Mouse (Mus musculus) right cerebral cortex, postnatal 4 days (tissue): ENCODE results near the gene Gast.
"Not testable (repeated sequence)": the region's sequence is repeated elsewhere in the genome, so short reads cannot be mapped to it uniquely, and the experiment has no call there.

Source experiments
- DNase-seq: peaks from one replicate; pipeline ENCODE4 v3.0.0-alpha.2; 2022

Gene Gast

DNA sequence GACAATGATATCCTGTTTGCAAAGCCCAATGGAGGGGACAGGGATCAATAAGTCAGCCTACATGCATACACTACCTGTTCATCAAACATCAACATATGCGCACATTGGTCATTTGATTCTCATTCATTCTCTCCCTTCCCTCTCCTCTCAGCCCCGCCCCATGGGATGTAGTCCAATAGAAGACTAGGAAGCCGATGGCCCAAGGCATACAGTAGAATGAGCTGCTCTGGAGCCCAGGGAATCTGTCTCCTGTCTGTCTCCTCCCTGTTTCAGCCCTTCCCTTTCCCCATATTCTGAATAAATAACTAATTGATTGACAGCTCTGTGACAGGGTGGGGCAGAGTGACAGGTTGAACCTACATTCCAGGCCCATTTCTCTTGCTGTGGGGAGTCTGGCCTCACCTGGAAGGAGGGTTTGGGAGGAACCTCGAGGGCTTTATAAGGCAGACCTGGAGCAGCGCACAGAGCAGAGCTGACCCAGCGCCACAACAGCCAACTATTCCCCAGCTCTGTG lies at the start of gene Gast:
Gast (plus strand) TSS at position 464 of the 514 bp plus-strand sequence.
- DNase-seq, result no peak

DNA sequence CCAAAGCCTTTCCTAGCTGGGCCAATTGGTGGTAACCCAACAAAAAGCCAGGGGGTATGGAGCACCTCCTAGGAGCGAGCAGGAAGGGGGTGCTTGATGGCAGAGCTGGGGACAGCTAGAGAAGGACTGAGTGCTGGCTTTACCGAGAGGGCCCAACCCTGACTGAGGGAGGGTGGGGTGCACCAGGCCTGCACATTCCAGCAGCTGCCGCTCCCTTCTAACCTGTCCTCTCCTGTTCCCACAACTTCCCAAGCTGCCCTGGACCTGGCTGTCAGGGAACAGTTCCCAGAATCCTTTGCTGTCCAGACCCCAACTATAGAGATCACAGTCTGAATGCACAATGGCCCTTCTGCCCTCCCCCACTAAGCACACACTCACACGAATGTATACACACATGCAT lies 49.2 kb upstream of the Gast start:
- DNase-seq, result no peak

DNA sequence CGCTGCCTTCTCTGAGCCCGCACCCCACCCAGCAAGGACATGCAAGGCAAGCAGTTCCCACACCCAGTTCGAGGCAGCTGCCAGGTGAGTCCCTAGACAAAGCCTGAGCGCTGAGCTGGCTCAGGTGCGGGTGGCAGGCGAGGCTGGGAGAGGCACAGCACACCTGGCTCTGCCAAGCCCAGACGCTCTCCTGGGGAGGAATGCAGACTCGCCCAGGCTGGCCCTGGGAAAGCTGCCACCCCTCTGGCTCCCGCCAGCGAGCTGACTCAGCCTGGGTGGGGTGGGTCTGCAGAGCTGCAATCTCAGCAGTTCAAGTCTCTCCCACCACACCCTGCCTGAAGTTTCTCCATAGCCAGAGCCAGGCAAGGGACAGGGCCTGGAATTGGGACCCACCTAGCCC lies 47.2 kb upstream of the Gast start:
- DNase-seq, result no peak

DNA sequence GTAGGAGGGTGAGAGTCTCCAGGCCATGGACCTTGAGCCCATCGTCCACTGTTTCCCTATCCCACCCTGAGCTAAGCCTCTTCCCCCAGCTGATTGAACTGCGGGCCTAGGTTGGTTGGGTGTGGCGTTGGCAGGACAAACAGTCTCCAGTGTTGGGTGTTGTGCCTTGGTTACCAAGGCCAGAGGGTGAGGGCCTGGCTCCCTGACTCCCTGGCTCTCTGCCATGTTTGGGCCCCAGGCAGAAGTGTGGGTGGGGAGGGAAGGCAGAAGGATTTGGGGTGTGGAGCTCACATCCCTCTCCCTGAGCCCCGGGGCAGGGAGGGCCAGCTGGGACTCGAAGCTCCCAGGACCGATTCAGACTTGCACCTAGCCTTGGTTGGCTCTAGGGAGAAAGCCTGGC lies 45.3 kb upstream of the Gast start:
- DNase-seq, result no peak

DNA sequence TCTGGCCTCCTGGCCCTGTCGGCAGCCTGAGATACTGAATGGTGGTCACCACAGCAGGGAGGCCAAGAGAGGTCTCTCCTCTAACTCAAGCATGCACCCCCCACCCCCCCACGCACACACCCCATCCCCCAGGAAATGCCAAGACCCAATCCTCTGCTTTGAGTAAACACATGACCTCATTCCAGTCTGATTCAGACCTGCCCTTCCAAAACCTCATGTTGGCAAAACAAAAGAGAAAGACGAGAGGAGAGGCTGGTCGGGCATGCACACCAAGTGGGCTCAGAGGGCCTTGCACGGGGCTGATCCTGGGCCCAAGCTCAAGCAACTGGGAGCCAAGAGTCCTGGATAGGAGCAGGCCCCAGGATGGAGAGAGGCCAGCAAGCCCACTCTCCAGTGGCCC lies 44.0 kb upstream of the Gast start:
- DNase-seq, result no peak

DNA sequence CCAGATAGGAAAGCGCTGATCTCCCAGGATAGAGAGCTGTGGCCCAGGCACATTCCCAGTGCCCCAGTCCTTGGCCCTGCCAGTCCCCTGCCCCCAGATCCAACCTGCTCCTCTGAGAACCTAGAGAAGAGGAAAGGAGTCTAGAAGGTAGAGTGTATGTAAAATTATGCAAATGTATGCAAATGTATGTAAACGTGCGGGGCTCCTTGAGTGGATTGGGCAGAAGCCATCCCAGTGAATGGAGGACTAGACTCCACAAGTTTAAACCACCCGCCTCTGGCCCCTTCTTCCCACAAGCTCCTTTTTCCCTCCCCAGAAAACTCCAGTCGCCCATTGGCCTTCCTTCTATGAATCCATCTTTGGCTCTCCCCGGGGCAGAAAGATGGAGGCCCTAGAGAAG lies 41.3 kb upstream of the Gast start:
- DNase-seq, result no peak

DNA sequence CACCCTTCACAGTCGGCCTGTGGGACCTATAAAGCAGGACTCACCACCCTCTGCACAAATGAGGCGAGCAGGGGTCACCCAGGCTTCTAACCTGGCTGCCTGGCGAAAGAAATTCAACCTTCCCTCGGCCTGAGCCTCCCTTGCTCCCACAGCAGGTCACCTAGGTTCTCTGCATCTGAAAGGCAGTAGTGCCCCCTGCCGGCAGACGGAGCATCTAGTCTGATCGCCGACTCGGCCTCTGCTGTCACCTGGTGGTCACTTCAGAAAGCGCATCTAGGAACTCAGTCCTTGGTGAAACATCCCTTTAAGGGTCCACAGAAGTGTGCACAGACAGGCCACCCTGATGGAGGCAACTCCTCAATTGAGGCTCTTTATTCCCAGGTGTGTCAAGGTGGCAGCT lies 38.9 kb upstream of the Gast start:
- peak; percentile 96 for DNase-seq

DNA sequence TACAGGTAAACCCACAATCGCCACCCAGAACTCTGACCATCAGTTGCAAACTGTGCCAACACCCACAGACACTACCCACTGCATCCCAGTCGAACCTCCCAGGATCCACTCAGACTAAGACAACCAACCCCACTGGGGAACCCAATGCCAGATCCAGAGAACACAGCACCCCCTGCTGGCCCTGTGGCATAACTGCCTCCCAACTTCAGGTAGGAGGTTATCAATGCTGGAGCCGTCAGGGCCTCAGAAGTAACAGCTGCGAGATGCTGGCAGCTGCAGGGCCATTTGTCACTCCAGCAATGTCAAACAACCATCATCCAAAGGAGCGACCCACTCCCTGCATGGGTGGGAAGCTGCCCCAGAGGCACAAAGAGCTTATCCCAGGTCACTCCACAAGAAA lies 36.4 kb upstream of the Gast start:
- DNase-seq, result peak; percentile 23

DNA sequence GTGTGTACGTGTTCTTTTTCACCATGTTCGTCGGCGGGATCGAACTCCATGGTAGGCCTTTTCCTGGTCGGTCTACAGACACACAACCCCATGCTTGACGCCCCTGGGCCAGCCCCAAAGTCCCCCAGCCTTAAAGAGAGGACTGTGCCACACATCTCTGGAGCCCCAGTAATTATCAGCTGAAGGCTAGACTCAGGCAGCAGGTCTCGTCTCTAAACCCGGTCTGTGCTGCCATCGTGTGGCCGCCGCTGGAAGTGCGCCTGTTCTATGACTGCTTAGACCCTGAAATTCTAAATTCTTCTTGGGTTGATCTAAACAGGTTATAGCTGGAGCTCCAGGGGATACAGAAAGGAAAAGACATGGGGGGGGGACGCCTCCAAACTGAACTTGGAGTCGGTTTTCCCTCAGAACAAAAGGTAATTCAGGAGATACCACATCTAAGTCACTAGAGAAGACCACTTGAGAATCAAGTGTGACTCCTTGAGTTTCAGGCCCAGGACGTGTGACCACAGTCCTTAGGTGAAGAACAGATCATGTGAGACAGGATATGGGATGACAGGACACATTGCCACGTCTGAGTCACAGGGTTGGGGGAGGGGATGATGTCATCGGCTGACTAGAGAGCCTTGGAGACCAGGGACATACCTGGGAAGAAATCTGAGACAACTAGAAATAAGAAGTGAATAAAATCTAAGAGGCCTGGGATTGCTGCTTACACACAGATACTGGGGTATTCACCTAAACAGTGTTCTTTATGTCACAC lies 35.8 kb upstream of the Gast start:
- DNase-seq, result peak; percentile 95

DNA sequence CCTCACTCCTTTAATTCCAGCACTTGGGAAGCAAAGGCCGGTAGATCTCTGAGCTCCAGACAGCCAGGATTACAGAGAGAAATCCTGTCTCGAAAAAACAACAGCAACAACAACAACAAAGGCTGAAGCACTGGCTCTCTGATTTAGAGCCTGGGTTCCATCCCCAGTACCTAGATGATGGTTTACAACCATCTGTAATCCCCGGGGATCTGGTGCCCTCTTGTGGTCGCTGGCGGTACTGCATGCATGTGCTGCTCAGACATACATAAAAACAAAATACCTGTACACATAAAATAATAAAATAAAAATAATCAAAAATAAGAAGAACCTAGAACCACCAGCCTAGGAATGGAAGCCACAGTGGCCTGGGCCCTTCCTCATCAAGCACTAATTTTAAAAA lies 33.9 kb upstream of the Gast start:
- DNase-seq, result peak; percentile 75

DNA sequence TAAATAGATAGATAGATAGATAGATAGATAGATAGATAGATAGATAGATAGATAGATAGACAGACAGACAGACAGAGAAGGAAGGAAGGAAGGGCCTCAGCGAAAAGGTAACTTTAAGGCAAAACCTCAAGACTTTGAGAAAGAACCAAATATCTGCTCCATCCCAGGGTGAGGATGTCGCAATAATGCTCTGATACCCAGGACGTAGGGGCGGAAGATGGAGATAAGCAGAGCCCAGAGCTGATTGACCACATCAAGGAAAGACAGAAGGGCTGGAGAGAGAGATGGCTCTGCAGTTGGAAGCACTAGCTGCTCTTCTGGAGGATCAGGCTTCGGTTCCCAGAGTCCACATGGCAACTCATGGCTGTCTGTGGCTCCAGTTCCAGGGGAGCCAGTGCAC lies 32.9 kb upstream of the Gast start:
- DNase-seq, result no peak

DNA sequence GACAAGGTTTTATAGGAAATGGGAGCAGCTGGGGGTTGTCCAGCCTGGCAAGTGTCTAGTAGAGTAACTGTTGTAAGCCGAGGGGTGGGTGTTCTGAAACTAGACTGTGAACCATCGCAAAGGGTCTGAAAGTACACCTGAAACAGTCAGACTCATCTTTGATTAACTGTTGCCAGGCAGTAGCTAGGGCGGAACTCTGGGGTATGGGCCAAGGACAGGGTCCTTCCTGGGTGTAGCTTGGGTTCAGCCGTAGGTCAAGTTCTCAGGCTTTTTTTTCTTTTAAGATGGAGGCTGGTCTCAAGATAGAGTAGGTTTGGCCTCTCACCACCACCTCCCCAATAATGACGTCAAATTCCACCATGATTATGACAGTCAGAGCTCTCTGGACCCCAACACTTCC lies 26.3 kb upstream of the Gast start:
- no peak for DNase-seq

DNA sequence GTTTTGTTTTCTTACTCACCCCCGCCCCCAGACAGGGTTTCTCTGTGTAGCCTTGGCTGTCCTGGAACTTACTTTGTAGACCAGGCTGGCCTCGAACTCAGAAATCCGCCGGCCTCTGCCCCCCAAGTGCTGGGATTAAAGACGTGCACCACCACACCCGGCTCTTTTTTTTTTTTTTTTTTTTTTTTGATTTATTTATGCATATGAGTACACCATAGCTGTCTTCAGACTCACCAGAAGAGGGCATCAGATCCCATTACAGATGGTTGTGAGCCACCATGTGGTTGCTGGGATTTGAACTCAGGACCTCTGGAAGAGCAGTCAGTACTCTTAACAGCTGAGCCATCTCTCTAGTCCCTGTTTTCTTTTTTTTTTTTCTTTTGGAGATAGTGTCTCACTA lies 25.5 kb upstream of the Gast start:
- not testable (repeated sequence) for DNase-seq

DNA sequence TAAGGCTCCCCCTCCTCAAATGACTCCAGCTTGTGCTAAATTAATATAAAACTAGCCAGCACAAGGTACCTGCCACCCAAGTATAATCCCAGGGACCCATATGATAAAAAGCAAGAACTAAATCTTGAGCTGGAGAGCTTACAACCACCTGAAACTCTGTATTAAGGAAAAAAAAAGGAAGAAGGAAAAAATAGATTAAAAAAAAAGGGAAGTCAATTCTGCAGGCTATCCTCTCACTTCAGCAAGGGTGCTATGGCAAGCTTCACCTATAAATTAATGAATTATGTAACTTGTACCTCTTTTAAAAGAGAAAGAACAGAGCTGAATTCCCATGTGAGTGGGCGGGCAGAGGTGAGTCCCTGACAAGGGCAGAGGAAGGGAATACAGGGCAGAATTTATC lies 22.6 kb upstream of the Gast start:
- no peak for DNase-seq

DNA sequence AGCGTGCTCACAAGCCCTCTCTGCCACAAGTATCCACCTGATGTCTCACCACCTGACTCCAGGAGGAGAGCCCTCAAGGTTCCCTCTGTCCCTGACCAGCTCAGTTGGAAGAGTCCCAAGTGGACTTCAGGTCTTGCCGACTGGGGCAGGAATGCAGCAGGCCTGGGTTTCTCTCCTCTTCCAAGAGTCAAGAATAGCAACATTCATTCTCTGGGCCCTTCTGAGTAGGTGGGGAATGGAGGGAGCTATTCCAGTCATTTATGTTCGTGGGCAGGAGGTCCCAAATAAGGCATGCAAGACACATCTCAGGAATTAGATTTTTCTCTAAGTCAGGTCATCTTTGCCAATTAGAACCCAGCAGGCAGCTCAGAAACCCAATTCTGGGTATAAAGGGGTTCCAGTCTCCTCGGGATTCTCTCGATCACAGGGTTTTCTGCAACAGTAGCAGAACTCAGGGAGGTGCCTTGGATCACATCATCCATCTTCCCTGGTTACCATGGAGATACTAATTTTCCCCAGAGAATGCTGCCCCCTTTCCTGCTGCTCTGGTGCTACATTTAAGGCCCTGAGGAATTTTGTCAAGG lies 22.0 kb upstream of the Gast start:
- DNase-seq, result no peak

DNA sequence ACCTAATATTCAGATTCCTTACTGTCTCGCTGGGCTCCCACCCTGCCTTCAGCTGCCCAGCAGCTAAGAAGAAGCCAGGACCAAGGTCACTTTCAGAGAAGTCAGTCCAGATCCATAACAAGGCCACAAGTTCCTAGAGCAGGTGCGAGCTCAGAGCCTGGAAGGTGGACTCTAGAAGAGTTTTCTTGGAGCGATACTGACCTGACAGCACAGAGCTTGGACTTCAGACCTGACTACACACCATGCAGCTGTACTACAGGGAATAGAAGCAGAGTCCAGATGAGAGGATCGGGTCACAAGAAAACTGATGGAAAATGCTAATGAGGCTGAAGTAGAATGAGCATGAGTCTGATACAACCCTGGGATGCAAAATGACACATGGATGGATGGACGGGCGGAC lies 20.8 kb upstream of the Gast start:
- no peak for DNase-seq

DNA sequence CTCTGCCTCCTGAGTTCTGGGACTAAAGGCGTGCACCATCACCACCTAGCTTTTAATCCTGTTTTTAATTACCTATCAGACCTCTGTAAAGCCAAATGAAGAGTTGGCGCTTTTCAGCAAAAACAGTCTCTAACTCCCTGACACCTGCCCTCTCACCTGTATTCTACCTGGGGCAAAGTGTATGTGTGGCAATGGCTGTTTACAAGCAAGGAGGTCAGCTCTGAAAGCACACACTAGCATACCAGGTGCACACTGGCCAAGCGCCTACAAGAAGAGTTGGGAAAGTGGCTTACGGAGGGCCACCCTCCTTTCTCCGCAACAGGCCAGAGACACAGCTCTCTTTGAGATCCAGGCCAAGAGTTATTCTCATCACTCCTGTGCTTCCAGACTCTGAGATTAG lies 18.8 kb upstream of the Gast start:
- DNase-seq, result no peak

DNA sequence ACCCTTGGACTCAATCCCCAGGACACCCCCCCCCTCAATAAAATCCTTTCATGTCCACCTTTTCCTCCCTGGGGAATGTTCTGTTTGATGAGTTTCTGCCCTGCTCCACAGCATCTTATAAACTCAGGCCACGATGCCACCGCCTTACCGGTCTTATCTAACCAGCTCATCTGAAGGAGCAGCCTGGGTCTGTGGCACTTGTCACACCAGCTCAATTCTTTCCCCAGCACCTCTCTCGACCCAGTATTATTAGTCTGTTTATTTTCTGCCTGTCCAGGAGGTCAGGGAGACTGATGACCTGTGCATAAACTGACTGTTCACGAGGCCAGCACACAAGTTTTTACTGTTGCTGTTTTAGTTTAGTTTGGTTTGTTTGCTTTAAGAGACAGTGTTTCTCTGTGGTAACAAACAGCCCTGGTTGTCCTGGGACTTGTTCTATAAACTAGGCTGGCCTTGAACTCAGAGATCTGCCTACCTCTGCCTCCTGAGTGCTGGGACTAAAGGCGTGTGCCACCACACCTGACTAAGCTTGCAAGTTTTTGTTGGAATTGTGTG lies 16.3 kb upstream of the Gast start:
- no peak for DNase-seq

DNA sequence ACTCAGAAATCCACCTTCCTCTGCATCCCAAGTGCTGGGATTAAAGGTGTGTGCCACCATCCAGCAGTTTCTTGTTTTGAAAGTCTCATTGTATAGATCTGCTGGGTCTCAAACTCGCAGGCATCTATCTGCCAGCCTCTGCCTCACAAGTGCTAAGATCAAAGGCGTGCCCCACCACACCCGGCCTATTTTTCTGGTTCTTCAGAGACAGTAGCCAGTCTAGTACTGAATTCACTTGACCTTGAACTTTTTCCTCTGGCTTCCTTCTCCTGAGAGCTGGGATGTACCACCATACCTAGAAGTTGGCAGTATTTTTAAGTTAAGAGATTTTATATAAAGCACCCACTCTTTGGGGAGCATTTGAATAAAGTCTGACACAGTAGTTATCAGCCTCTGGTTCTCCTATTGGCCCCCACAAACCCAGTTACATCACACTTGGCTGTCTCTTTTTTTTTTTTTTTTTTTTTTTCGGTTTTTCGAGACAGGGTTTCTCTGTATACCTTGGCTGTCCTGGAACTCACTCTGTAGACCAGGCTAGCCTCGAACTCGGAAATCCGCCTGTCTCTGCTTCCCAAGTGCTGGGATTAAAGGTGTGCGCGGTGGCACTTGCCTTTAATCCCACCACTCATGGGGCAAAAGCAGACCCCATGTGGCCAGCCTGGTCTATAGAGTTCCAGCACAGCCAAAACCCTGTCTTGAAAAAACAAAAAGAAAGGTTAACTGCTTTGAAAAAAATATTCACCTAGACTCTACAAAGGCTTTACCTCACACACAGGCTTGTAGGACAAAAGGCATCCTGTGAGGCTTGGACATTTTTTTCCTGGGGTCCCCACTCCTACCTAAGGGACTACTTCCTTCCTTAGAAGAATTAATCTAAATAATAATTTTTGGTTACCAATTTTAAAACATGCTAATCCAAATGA lies 15.4 kb upstream of the Gast start:
- DNase-seq, result no peak

DNA sequence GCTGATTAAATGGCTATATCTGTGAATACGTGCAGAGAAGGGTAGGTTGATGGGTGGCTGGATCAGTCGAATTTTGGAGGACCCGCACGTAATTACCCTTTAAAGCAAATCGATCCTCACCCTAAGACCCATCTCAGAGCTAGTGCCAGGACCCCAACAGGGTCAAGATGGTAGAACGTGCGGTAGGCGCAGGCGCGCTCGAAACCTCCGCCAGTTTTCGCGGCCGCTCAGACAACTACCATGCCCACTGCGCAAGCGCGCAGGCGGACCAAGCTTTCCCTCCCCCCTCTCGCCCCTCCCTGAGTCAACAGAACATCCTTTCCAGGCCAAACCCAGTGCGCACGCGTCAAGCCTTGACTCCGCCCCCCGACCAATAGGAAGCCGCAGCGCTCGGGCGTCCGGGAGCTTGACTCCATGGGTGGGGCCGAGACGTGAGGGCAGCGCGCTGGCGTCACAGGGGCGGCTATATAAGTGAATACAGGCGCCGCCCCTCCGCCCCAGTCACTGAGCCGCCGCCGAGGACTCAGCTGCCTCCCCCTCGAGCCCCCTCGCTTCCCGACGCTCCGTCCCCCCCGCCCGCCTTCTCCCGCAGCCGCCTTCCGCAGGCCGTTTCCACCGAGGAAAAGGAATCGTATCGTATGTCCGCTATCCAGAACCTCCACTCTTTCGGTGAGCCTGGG lies 14.6 kb upstream of the Gast start, which contains the start of gene Eif1:
Eif1 (plus strand) TSS at position 394 of the 680 bp plus-strand sequence.
- DNase-seq, result peak; percentile 100

DNA sequence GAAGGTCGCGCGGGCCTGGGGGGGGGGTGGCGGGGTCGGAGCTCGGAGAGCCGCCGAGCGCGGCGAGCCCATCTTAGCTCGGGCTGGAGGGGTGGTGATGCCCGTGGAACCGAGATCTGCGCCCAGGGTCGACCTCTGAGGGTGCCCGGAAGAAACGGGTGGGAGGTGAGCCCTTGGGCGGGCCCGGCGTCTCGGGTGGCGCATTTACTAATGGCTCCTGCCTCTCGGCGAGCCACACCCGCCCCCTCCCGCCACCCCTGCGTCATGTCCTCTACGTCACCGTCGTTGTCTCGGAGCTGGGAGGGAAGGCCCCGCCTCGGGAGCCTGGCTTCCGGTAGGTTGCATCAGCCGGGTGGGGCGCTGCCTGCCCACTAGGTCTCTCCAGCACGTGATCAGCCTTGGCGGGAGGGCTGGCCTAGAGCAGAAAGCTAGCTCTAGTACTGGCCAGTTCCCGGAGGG lies 14.0 kb upstream of the Gast start:
- DNase-seq, result peak; percentile 95

DNA sequence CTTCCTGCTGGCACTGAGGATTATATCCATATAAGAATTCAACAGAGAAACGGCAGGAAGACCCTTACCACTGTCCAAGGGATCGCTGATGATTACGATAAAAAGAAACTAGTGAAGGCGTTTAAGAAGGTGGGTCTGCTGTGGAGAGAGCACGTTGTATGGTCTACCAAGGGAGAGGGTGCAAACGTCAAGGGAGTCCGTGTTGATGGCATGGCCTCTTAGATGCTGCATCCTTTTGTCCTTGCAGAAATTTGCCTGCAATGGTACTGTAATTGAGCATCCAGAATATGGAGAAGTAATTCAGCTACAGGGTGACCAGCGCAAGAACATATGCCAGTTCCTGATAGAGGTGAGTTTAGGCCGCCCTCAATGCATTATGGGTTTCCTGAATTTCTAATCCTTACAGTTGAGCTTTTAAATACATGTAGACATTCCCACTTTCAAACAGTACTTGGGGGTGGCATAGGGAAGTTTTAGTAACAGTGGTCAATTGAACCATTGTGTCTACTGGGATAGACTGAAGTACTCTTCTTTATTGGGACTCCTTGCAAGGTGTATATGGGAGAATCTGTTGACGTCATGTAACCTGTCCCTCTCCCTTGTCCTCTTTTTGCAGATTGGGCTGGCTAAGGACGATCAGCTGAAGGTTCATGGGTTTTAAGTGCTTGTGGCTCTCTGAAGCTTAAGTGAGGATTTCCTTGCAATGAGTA lies 13.4 kb upstream of the Gast start:
- not testable (repeated sequence) for DNase-seq
